Mouse (Mus musculus) heart, embryonic 11.5 days (tissue): ENCODE measurements around the gene Pitpnm2. TPM values are rescaled to one million over a fixed set of nuclear protein-coding genes. Genes with fewer than 3 reads are reported as not detected.
A peak's percentile ranks its signal among the peaks of the same experiment; 100 is the strongest.

ENCODE experiments used
- ATAC-seq: fragments of 200-750 bp; cut with Nextera tagmentation; replicated peaks from 2 replicates; pipeline ENCODE4 v1.8.0; 2017; ENCODE audit warnings: moderate library complexity; ENCODE audit not compliant: insufficient number of reproducible peaks, low FRiP score, low TSS enrichment
- H3K27ac ChIP-seq: fragments of 300-500 bp; sonication (generic); 2 replicates; pipeline ENCODE4 v1.5.1; 2014; ENCODE audit warnings: mild to moderate bottlenecking, low read depth, low read length
- H3K27me3 ChIP-seq: fragments of 300-500 bp; sonication (generic); 2 replicates; pipeline ENCODE4 v1.6.1; 2014; ENCODE audit warnings: mild to moderate bottlenecking, low read length, mixed read lengths; ENCODE audit not compliant: control insufficient read depth, insufficient read depth
- H3K36me3 ChIP-seq: fragments of 300-500 bp; sonication (generic); 2 replicates; pipeline ENCODE4 v1.6.1; 2014; ENCODE audit warnings: mild to moderate bottlenecking, low read length, moderate library complexity, mixed read lengths; ENCODE audit not compliant: control insufficient read depth, insufficient read depth
- H3K4me1 ChIP-seq: fragments of 300-500 bp; sonication (generic); 2 replicates; pipeline ENCODE4 v1.6.1; 2014; ENCODE audit warnings: low read length; ENCODE audit not compliant: control insufficient read depth, insufficient read depth
- H3K4me2 ChIP-seq: fragments of 300-500 bp; sonication (generic); 2 replicates; pipeline ENCODE4 v1.6.1; 2014; ENCODE audit warnings: mild to moderate bottlenecking, moderate library complexity
- H3K4me3 ChIP-seq: fragments of 300-500 bp; sonication (generic); 2 replicates; pipeline ENCODE4 v1.5.1; 2014; ENCODE audit warnings: low read depth, low read length
- H3K9ac ChIP-seq: fragments of 300-500 bp; sonication (generic); 2 replicates; pipeline ENCODE4 v1.6.1; 2014; ENCODE audit warnings: mild to moderate bottlenecking, low read depth, low read length, moderate library complexity
- H3K9me3 ChIP-seq: fragments of 300-500 bp; sonication (generic); replicated peaks from 2 replicates; pipeline ENCODE4 v1.6.1; 2016; ENCODE audit warnings: low read length; ENCODE audit not compliant: control insufficient read depth
- WGBS: fragments of 180-500 bp; shearing (Covaris S2); extraction: QIAGEN DNeasy Blood & Tissue Kit; methylation state at CpG from one replicate; pipeline ENCODE4 v1.1.7; 2014; ENCODE audit not compliant: insufficient replicate concordance; 5-methylcytosine and 5-hydroxymethylcytosine counted together
- polyA plus RNA-seq: library from polyadenylated mRNA; unstranded; fragments of >200 nt; fragmentation: Nextera tagmentation; extraction: Ambion mirVana; gene quantifications from 2 replicates; pipeline ENCODE4 v1.2.1, GENCODE M21; 2014

Gene Pitpnm2
- polyA plus RNA-seq, 1 experiment from 2014 or later = 7.8 TPM

DNA sequence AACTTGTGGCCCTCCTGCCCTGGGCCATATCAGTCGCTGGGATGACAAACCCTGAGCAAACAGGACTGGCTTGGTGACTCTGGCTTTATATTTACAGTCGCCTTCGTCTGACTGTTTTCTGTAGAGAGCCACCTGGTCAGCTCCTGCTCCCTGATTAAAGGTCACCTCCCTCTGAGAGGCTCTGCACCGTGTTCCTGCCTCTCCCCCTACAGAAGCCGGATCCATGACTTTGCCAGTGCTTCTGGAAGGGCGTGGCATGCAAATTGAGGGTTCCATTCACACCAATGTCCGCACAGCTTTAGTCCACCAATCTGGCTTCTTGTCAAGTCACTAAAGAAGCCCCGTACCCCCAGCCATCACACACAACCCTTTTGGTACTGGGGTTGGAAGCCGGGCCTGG, 173.0 kb downstream of the Pitpnm2 start:
- no peaks in the 10 kb centered on the region for H3K36me3 ChIP-seq
- H3K27ac ChIP-seq = no peak overlapping the region
- WGBS = 46% methylated on average over 9 of the region's 9 CpGs
- ATAC-seq = no peak
- no peaks in the 10 kb centered on the region for H3K27me3 ChIP-seq
- H3K9me3 ChIP-seq = no peaks in the 10 kb centered on the region
- H3K4me1 ChIP-seq = peaks cover 31% of the 10 kb centered on the region
- 0 out of 2 replicates have a peak overlapping the region, but pooled peaks have one; percentile 39 for H3K9ac ChIP-seq
- no peak overlapping the region for H3K4me3 ChIP-seq
- H3K4me2 ChIP-seq = no peak overlapping the region

DNA sequence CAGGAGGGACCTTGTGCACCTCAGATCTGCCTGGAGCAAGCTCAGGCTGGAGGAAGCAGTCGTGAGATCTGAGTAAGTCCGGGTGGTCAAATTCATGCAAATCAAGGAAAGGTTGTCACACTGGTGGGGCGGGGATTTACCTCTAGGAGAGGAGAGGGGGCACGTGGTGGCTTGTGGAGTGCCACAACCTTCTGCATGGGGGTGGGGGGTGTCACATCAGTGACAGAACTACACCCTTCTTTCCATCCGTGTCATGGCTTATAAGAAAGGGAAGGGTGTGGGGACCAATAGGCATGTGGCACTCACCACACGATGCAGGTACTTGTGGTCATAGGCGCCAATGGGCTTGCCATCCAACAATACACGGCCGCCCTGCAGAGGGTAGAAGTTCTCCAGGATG, 173.8 kb downstream of the Pitpnm2 start:
- Histone ChIP-seq H3K4me3 (no peak overlapping the region), H3K4me2 (no peak overlapping the region), H3K9ac (no peak overlapping the region), H3K27ac (no peak overlapping the region), H3K9me3 (no peaks in the 10 kb centered on the region), H3K27me3 (no peaks in the 10 kb centered on the region), H3K4me1 (peaks cover 30% of the 10 kb centered on the region), H3K36me3 (no peaks in the 10 kb centered on the region)
- no peak for ATAC-seq
- WGBS = 61% methylated on average over 9 of the region's 9 CpGs

DNA sequence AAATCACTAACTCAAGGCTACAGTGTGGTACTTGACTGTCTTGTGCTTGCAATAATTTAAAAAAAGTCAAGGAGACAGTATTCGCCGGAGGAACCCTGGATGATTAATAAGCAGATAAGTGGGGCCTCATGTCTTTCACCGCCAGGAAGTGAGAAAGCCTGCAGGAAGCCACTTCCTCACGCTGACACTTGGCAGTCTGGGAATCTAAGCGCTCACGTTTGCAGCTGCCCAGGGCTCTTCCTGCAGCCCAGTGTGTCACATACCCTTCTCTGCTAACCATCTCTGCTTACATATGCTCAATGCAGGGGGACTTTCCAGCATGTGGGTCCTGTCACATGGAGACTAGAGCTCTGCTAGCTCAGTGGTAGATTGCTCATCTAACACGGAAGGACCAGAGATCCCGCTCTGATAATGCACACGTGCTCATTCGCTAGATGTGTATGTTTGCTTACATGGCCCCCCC, 174.7 kb downstream of the Pitpnm2 start:
- Histone ChIP-seq H3K4me3 (no peak overlapping the region), H3K9ac (no peak overlapping the region), H3K4me2 (no peak overlapping the region), H3K27me3 (no peaks in the 10 kb centered on the region), H3K4me1 (peaks cover 25% of the 10 kb centered on the region), H3K9me3 (no peaks in the 10 kb centered on the region), H3K27ac (0 out of 2 replicates have a peak overlapping the region, but pooled peaks have one; percentile 10), H3K36me3 (no peaks in the 10 kb centered on the region)
- WGBS = 25% methylated on average over 10 of the region's 10 CpGs
- ATAC-seq = peak; percentile 35; the same call in 1 of the 2 replicates

DNA sequence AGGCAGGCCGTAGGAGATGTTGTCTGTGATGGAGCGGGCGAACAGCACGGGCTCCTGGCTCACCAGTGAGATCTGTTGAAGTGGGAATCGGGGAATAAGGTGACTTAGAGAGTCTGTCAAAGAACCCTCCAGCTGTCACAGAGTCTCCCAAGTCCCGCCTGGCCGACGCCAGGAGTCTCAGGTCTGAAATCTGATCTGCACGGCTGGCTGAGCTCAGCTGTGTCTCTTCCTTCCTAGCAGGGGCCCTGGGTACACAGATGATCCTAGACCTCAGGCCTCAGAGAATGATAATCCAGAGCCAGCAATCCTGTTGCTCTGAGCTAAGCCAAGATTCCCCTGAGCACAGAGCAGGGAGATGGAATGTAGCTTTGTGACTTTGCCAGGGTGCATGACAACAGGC, 175.9 kb downstream of the Pitpnm2 start:
- H3K27ac ChIP-seq = no peak overlapping the region
- peaks cover 25% of the 10 kb centered on the region for H3K4me1 ChIP-seq
- no peak overlapping the region for H3K4me3 ChIP-seq
- H3K9ac ChIP-seq = no peak overlapping the region
- no peak for ATAC-seq
- no peaks in the 10 kb centered on the region for H3K27me3 ChIP-seq
- H3K9me3 ChIP-seq = no peaks in the 10 kb centered on the region
- H3K4me2 ChIP-seq = no peak overlapping the region
- WGBS = 38% methylated on average over 9 of the region's 9 CpGs
- no peaks in the 10 kb centered on the region for H3K36me3 ChIP-seq

DNA sequence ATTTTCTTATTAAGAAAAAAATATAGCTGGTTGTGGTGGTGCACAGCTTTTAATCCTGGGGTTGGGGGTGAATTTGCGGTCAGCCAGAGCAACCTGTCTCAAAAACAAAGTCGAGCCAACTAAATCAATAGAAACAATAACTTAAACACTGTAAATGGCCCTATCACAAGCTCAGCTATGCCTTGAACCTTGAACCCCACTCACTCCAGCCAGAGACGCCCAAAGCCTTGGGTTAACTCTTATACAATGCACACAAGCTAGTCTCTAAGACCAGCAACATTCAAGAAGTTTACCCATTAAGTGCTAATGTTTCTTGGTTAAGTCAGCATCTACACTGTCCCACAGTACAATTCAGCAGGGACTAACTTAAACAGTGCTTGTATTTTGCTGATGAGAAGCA, 179.9 kb downstream of the Pitpnm2 start:
- no peak overlapping the region for H3K4me2 ChIP-seq
- no peak overlapping the region for H3K27ac ChIP-seq
- no peak overlapping the region for H3K9ac ChIP-seq
- ATAC-seq = no peak
- H3K36me3 ChIP-seq = no peaks in the 10 kb centered on the region
- no peaks in the 10 kb centered on the region for H3K27me3 ChIP-seq
- WGBS = 90% methylated on average over 3 of the region's 3 CpGs
- H3K4me1 ChIP-seq = peaks cover 6% of the 10 kb centered on the region
- H3K9me3 ChIP-seq = no peaks in the 10 kb centered on the region
- H3K4me3 ChIP-seq = no peak overlapping the region

Other genes with a start within 250 kb of the Pitpnm2 start
- gene Vps37b, start 217.5 kb downstream of the Pitpnm2 start, polyA plus RNA-seq = 43.3 and 48.2 TPM in 2 replicates
- gene Abcb9, start 154.0 kb downstream of the Pitpnm2 start, polyA plus RNA-seq = 1.1 and 1.4 TPM in 2 replicates
- 13.6 and 14.8 TPM in 2 replicates for gene Ogfod2, start 137.5 kb downstream of the Pitpnm2 start, polyA plus RNA-seq
- gene Arl6ip4, start 133.7 kb downstream of the Pitpnm2 start, polyA plus RNA-seq = 65.7 and 74.6 TPM in 2 replicates
- gene Mphosph9, start 78.2 kb upstream of the Pitpnm2 start, polyA plus RNA-seq = 11.5 and 15.5 TPM in 2 replicates
- gene 2810006K23Rik, start 78.3 kb upstream of the Pitpnm2 start, polyA plus RNA-seq = 14.8 and 19.1 TPM in 2 replicates
- 94.3 and 96.8 TPM in 2 replicates for gene Cdk2ap1, start 113.3 kb upstream of the Pitpnm2 start, polyA plus RNA-seq
- 59.9 and 81.6 TPM in 2 replicates for gene Sbno1, start 176.2 kb upstream of the Pitpnm2 start, polyA plus RNA-seq
- gene Kmt5a, start 190.2 kb upstream of the Pitpnm2 start, polyA plus RNA-seq = 89.5 and 93.9 TPM in 2 replicates
- 15.5 and 16.3 TPM in 2 replicates for gene Rilpl2, start 228.6 kb upstream of the Pitpnm2 start, polyA plus RNA-seq
- gene Snrnp35, start 233.4 kb upstream of the Pitpnm2 start, polyA plus RNA-seq = 12.4 and 12.8 TPM in 2 replicates